Mouse (Mus musculus) G1E (cell line): ENCODE results near the gene Rab43.

ENCODE experiments used
- CTCF ChIP-seq: IDR thresholded peaks from 2 replicates; pipeline ENCODE4 v1.5.1; 2012; ENCODE audit warnings: low read depth, low read length, inconsistent platforms, mixed read lengths
- GATA1 ChIP-seq: IDR thresholded peaks from 2 replicates; pipeline ENCODE4 v1.6.1; 2012; ENCODE audit warnings: borderline replicate concordance, low read length, inconsistent platforms, mixed read lengths
- GATA2 ChIP-seq: IDR thresholded peaks from 2 replicates; pipeline ENCODE4 v1.6.1; 2012; ENCODE audit warnings: low read depth, low read length, inconsistent platforms, borderline replicate concordance
- POLR2AphosphoS5 ChIP-seq: IDR thresholded peaks from 2 replicates; pipeline ENCODE4 v1.6.1; 2012; ENCODE audit warnings: low read depth, low read length, inconsistent platforms; ENCODE audit not compliant: insufficient replicate concordance
- TAL1 ChIP-seq: conservative IDR thresholded peaks from 2 replicates; pipeline ENCODE4 v1.6.1; 2012; ENCODE audit warnings: low read depth, low read length, inconsistent platforms, mixed read lengths

GRCm38 (mm10) chr6:87777842-87778241 lies 34.1 kb downstream of the Rab43 start, which contains the start of gene Gp9:
- TF ChIP-seq CTCF (no peak), POLR2AphosphoS5 (no peak), GATA1 (no peak), TAL1 (no peak), GATA2 (no peak)
